Mouse (Mus musculus): ENCODE results near the gene Arhgap21. TPM values are rescaled to one million over a fixed set of nuclear protein-coding genes. Genes with fewer than 3 reads are reported as not detected.

Arhgap21 gene
- total RNA-seq, 2 experiments from 2014 or later: 86.5 to 106 TPM

GRCm38 (mm10) chr2:20967101-20967645 lies 1.5 kb downstream of the Arhgap21 start:
- DNase-seq (ENCODE audit: low spot score in 2 of 2): peak in 1 of 2 experiments; percentile 7

- DNase-seq (ENCODE audit: low spot score in 2 of 2): no peak
These were observed 2.2 kb downstream of the Arhgap21 start for GRCm38 (mm10) chr2:20966176-20967100.

- DNase-seq (ENCODE audit: low spot score in 2 of 2): no peak
These were observed 3.3 kb downstream of the Arhgap21 start for GRCm38 (mm10) chr2:20965361-20965760.

GRCm38 (mm10) chr2:20964461-20964860 lies 4.2 kb downstream of the Arhgap21 start:
- DNase-seq (ENCODE audit: low spot score in 2 of 2): no peak

- DNase-seq (ENCODE audit: low spot score in 2 of 2): no peak
These were observed 5.4 kb downstream of the Arhgap21 start for GRCm38 (mm10) chr2:20963226-20963805.

GRCm38 (mm10) chr2:20962284-20962683 lies 6.4 kb downstream of the Arhgap21 start:
- DNase-seq (ENCODE audit: low spot score in 2 of 2): no peak

GRCm38 (mm10) chr2:20961825-20962224 lies 6.9 kb downstream of the Arhgap21 start:
- DNase-seq (ENCODE audit: low spot score in 2 of 2): no peak

- DNase-seq (ENCODE audit: low spot score in 2 of 2): no peak
These were observed 7.4 kb downstream of the Arhgap21 start for GRCm38 (mm10) chr2:20961295-20961694.

- DNase-seq (ENCODE audit: low spot score in 2 of 2): no peak
These were observed 8.0 kb downstream of the Arhgap21 start for GRCm38 (mm10) chr2:20960668-20961035.

- no peak for DNase-seq (ENCODE audit: low spot score in 2 of 2)
These were observed 8.6 kb downstream of the Arhgap21 start for GRCm38 (mm10) chr2:20959906-20960667.

GRCm38 (mm10) chr2:20959045-20959444 lies 9.6 kb downstream of the Arhgap21 start:
- DNase-seq (ENCODE audit: low spot score in 2 of 2): no peak

- no peak for DNase-seq (ENCODE audit: low spot score in 2 of 2)
These were observed 10.7 kb downstream of the Arhgap21 start for GRCm38 (mm10) chr2:20957995-20958394.

- no peak for DNase-seq (ENCODE audit: low spot score in 2 of 2)
These were observed 12.0 kb downstream of the Arhgap21 start for GRCm38 (mm10) chr2:20956716-20957115.

GRCm38 (mm10) chr2:20955996-20956395 lies 12.7 kb downstream of the Arhgap21 start:
- no peak for DNase-seq (ENCODE audit: low spot score in 2 of 2)

GRCm38 (mm10) chr2:20955376-20955775 lies 13.3 kb downstream of the Arhgap21 start:
- DNase-seq (ENCODE audit: low spot score in 2 of 2): no peak

- DNase-seq (ENCODE audit: low spot score in 2 of 2): no peak
These were observed 16.0 kb downstream of the Arhgap21 start for GRCm38 (mm10) chr2:20952716-20953115.

- no peak for DNase-seq (ENCODE audit: low spot score in 2 of 2)
These were observed 19.5 kb downstream of the Arhgap21 start for GRCm38 (mm10) chr2:20949168-20949567.

GRCm38 (mm10) chr2:20947036-20947435 lies 21.6 kb downstream of the Arhgap21 start:
- DNase-seq (ENCODE audit: low spot score in 2 of 2): no peak

- no peak for DNase-seq (ENCODE audit: low spot score in 2 of 2)
These were observed 23.1 kb downstream of the Arhgap21 start for GRCm38 (mm10) chr2:20945596-20945995.

- no peak for DNase-seq (ENCODE audit: low spot score in 2 of 2)
These were observed 24.8 kb downstream of the Arhgap21 start for GRCm38 (mm10) chr2:20943730-20944454.

- DNase-seq (ENCODE audit: low spot score in 2 of 2): no peak
These were observed 25.5 kb downstream of the Arhgap21 start for GRCm38 (mm10) chr2:20943222-20943621.

Measured in adrenal gland, postnatal 4 days (tissue).